Mouse (Mus musculus): Measurements from ENCODE around the gene Fbxl22. TPM values are rescaled to one million over a fixed set of nuclear protein-coding genes. Genes with fewer than 3 reads are reported as not detected.

Fbxl22 gene
- polyA plus RNA-seq (2011; ENCODE audit: insufficient read depth, insufficient read length, low read depth, missing spikeins): not detected in 2 replicates

- Histone ChIP-seq H3K4me3 (ENCODE audit: low read depth, low read length) (peak within 1 kb of the TSS; percentile 50), H3K4me1 (ENCODE audit: control insufficient read depth, insufficient read depth, low read length) (peaks cover 2% of the 10 kb centered on the region), H3K27ac (ENCODE audit: insufficient read depth, low read length) (peak within 1 kb of the TSS; percentile 51)
Measured at GRCm38 (mm10) chr9:66514256-66514770, at the start of gene Fbxl22. Gene Fbxl22 (minus strand): TSS chr9:66514593.

GRCm38 (mm10) chr9:66562215-66562614 lies 47.8 kb upstream of the Fbxl22 start:
- H3K27ac ChIP-seq (ENCODE audit: insufficient read depth, low read length): no peak overlapping the region
- H3K36me3 ChIP-seq (ENCODE audit: control insufficient read depth, insufficient read depth, low read length, poor library complexity, severe bottlenecking): no peaks in the 10 kb centered on the region
- no peaks in the 10 kb centered on the region for H3K27me3 ChIP-seq (ENCODE audit: control insufficient read depth, insufficient read depth, low read length, poor library complexity, severe bottlenecking)
- TF ChIP-seq POLR2A (IDR thresholded peaks at IDR 0.05; ENCODE audit: insufficient read depth, low read length) (no peak), CTCF (IDR thresholded peaks at IDR 0.05; ENCODE audit: low read depth, low read length) (no peak), EP300 (IDR thresholded peaks at IDR 0.05; ENCODE audit: insufficient read depth, low read depth, low read length) (no peak)
- H3K9ac ChIP-seq (ENCODE audit: low read depth, poor library complexity, severe bottlenecking): no peak overlapping the region
- H3K4me3 ChIP-seq (ENCODE audit: low read depth, low read length): no peak overlapping the region
- no peaks in the 10 kb centered on the region for H3K9me3 ChIP-seq (replicated peaks; ENCODE audit: control insufficient read depth, insufficient read depth, low read length, poor library complexity, severe bottlenecking)
- H3K4me1 ChIP-seq (ENCODE audit: control insufficient read depth, insufficient read depth, low read length): no peaks in the 10 kb centered on the region

More at GRCm38 (mm10) chr9:66514256-66514770, at the start of gene Fbxl22:
- peak within 1 kb of the TSS; percentile 63; the same call in 1 of the 2 replicates for H3K9ac ChIP-seq (ENCODE audit: low read depth, poor library complexity, severe bottlenecking)
- no peaks in the 10 kb centered on the region for H3K27me3 ChIP-seq (ENCODE audit: control insufficient read depth, insufficient read depth, low read length, poor library complexity, severe bottlenecking)
- H3K9me3 ChIP-seq (replicated peaks; ENCODE audit: control insufficient read depth, insufficient read depth, low read length, poor library complexity, severe bottlenecking): no peaks in the 10 kb centered on the region
- TF ChIP-seq POLR2A (IDR thresholded peaks at IDR 0.05; ENCODE audit: insufficient read depth, low read length) (no peak), CTCF (IDR thresholded peaks at IDR 0.05; ENCODE audit: low read depth, low read length) (peak; percentile 97), EP300 (IDR thresholded peaks at IDR 0.05; ENCODE audit: insufficient read depth, low read depth, low read length) (peak; percentile 90)
- 0 out of 2 replicates have a peak, but pooled peaks cover 2% of the 10 kb centered on the region for H3K36me3 ChIP-seq (ENCODE audit: control insufficient read depth, insufficient read depth, low read length, poor library complexity, severe bottlenecking)

GRCm38 (mm10) chr9:66561496-66561895 lies 47.1 kb upstream of the Fbxl22 start:
- Histone ChIP-seq H3K27ac (ENCODE audit: insufficient read depth, low read length) (no peak overlapping the region), H3K9ac (ENCODE audit: low read depth, poor library complexity, severe bottlenecking) (no peak overlapping the region), H3K9me3 (replicated peaks; ENCODE audit: control insufficient read depth, insufficient read depth, low read length, poor library complexity, severe bottlenecking) (no peaks in the 10 kb centered on the region), H3K36me3 (ENCODE audit: control insufficient read depth, insufficient read depth, low read length, poor library complexity, severe bottlenecking) (no peaks in the 10 kb centered on the region), H3K27me3 (ENCODE audit: control insufficient read depth, insufficient read depth, low read length, poor library complexity, severe bottlenecking) (no peaks in the 10 kb centered on the region), H3K4me3 (ENCODE audit: low read depth, low read length) (no peak overlapping the region), H3K4me1 (ENCODE audit: control insufficient read depth, insufficient read depth, low read length) (no peaks in the 10 kb centered on the region)
- no peak for TF ChIP-seq CTCF (IDR thresholded peaks at IDR 0.05; ENCODE audit: low read depth, low read length)
- TF ChIP-seq EP300 (IDR thresholded peaks at IDR 0.05; ENCODE audit: insufficient read depth, low read depth, low read length): no peak
- no peak for TF ChIP-seq POLR2A (IDR thresholded peaks at IDR 0.05; ENCODE audit: insufficient read depth, low read length)

GRCm38 (mm10) chr9:66560728-66561127 lies 46.3 kb upstream of the Fbxl22 start:
- no peak overlapping the region for H3K9ac ChIP-seq (ENCODE audit: low read depth, poor library complexity, severe bottlenecking)
- no peak overlapping the region for H3K4me3 ChIP-seq (ENCODE audit: low read depth, low read length)
- TF ChIP-seq POLR2A (IDR thresholded peaks at IDR 0.05; ENCODE audit: insufficient read depth, low read length) (no peak), CTCF (IDR thresholded peaks at IDR 0.05; ENCODE audit: low read depth, low read length) (no peak), EP300 (IDR thresholded peaks at IDR 0.05; ENCODE audit: insufficient read depth, low read depth, low read length) (no peak)
- no peaks in the 10 kb centered on the region for H3K27me3 ChIP-seq (ENCODE audit: control insufficient read depth, insufficient read depth, low read length, poor library complexity, severe bottlenecking)
- H3K27ac ChIP-seq (ENCODE audit: insufficient read depth, low read length): no peak overlapping the region
- H3K4me1 ChIP-seq (ENCODE audit: control insufficient read depth, insufficient read depth, low read length): no peaks in the 10 kb centered on the region
- no peaks in the 10 kb centered on the region for H3K36me3 ChIP-seq (ENCODE audit: control insufficient read depth, insufficient read depth, low read length, poor library complexity, severe bottlenecking)
- no peaks in the 10 kb centered on the region for H3K9me3 ChIP-seq (replicated peaks; ENCODE audit: control insufficient read depth, insufficient read depth, low read length, poor library complexity, severe bottlenecking)

- no peaks in the 10 kb centered on the region for H3K36me3 ChIP-seq (ENCODE audit: control insufficient read depth, insufficient read depth, low read length, poor library complexity, severe bottlenecking)
- TF ChIP-seq EP300 (IDR thresholded peaks at IDR 0.05; ENCODE audit: insufficient read depth, low read depth, low read length): no peak
- no peak for TF ChIP-seq CTCF (IDR thresholded peaks at IDR 0.05; ENCODE audit: low read depth, low read length)
- TF ChIP-seq POLR2A (IDR thresholded peaks at IDR 0.05; ENCODE audit: insufficient read depth, low read length): no peak
- no peaks in the 10 kb centered on the region for H3K27me3 ChIP-seq (ENCODE audit: control insufficient read depth, insufficient read depth, low read length, poor library complexity, severe bottlenecking)
- H3K4me1 ChIP-seq (ENCODE audit: control insufficient read depth, insufficient read depth, low read length): no peaks in the 10 kb centered on the region
- H3K9ac ChIP-seq (ENCODE audit: low read depth, poor library complexity, severe bottlenecking): no peak overlapping the region
- no peak overlapping the region for H3K4me3 ChIP-seq (ENCODE audit: low read depth, low read length)
- H3K9me3 ChIP-seq (replicated peaks; ENCODE audit: control insufficient read depth, insufficient read depth, low read length, poor library complexity, severe bottlenecking): no peaks in the 10 kb centered on the region
- H3K27ac ChIP-seq (ENCODE audit: insufficient read depth, low read length): no peak overlapping the region
Measured at GRCm38 (mm10) chr9:66560295-66560694, 45.9 kb upstream of the Fbxl22 start.

- Histone ChIP-seq H3K9ac (ENCODE audit: low read depth, poor library complexity, severe bottlenecking) (no peak overlapping the region), H3K27me3 (ENCODE audit: control insufficient read depth, insufficient read depth, low read length, poor library complexity, severe bottlenecking) (no peaks in the 10 kb centered on the region), H3K9me3 (replicated peaks; ENCODE audit: control insufficient read depth, insufficient read depth, low read length, poor library complexity, severe bottlenecking) (no peaks in the 10 kb centered on the region), H3K36me3 (ENCODE audit: control insufficient read depth, insufficient read depth, low read length, poor library complexity, severe bottlenecking) (no peaks in the 10 kb centered on the region), H3K4me3 (ENCODE audit: low read depth, low read length) (no peak overlapping the region), H3K4me1 (ENCODE audit: control insufficient read depth, insufficient read depth, low read length) (no peaks in the 10 kb centered on the region), H3K27ac (ENCODE audit: insufficient read depth, low read length) (no peak overlapping the region)
- TF ChIP-seq CTCF (IDR thresholded peaks at IDR 0.05; ENCODE audit: low read depth, low read length): no peak
- TF ChIP-seq EP300 (IDR thresholded peaks at IDR 0.05; ENCODE audit: insufficient read depth, low read depth, low read length): no peak
- no peak for TF ChIP-seq POLR2A (IDR thresholded peaks at IDR 0.05; ENCODE audit: insufficient read depth, low read length)
Measured at GRCm38 (mm10) chr9:66558971-66559370, 44.6 kb upstream of the Fbxl22 start.
